Mouse (Mus musculus) 3T3-L1 (cell line): ENCODE measurements around the gene Egfem1.

Source experiments
- DNase-seq: peaks from one replicate; pipeline ENCODE4 v3.0.0-alpha.2; 2015; ENCODE audit warnings: low read depth, low spot score

Egfem1 gene

GRCm38 (mm10) chr3:29081952-29082295 lies at the start of gene Egfem1:
Egfem1 (plus strand) TSS chr3:29082023.
- no peak for DNase-seq

- DNase-seq = no peak
These were observed 48.7 kb upstream of the Egfem1 start for GRCm38 (mm10) chr3:29033107-29033506.

DNA sequence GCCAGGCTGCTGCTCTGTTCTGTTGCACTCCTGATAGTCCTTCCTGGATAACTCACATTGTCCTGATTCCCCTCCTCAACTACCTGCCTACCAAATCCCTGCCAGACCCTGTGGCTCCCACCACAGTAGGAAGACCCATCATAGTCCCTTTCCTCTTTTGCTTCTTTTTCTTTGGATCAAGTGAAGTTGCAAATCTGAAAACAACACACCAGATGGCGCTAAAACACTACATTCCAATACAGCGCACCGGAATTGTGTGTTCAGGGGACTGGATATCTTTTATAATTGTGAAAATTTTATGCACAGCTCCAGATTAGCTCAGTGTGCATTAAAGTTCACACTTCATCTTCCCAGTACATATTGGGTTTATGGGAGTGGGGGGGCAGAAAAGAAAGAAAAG lies 45.7 kb upstream of the Egfem1 start:
- peak; percentile 60 for DNase-seq

DNA sequence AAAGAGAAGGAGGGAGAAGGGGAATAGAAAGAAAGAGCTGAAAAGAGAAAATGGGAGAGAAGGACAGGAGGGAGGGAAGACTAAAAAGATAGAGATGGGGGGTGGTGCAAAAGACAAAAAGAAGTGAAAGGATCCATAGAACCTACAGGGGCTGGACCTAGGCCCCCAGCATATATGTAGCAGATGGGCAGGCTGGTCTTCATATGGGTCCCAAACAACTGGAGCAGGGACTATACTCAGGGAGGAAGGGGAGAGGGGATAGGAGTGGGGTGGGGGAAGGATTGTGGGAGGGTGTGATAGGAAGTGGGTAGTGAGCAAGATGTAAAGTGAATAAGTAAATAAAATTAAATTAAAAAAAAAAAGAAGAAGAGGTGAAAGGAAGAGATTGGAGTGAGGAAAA lies 45.2 kb upstream of the Egfem1 start:
- DNase-seq = no peak

DNA sequence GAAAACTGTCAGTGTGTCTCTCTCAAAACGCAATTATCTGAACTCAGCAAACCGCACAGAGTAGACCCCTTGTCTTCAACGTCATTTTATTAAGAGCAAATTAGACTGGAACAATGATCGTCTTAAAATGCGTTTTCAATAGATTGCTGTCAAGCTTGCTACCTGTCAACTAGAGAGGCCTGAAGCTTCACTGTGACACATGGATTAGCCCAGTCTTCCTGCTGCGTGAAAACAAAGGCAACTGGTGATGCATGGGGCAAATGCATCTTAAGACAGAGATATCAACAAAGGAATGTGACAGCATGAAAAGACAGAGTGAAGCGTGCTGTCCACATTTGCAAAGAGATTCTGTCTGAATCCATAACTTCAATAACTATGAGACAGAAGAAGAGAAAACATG lies 41.8 kb upstream of the Egfem1 start:
- no peak for DNase-seq

- DNase-seq = no peak
These were observed 35.5 kb upstream of the Egfem1 start for GRCm38 (mm10) chr3:29046281-29046680.

DNA sequence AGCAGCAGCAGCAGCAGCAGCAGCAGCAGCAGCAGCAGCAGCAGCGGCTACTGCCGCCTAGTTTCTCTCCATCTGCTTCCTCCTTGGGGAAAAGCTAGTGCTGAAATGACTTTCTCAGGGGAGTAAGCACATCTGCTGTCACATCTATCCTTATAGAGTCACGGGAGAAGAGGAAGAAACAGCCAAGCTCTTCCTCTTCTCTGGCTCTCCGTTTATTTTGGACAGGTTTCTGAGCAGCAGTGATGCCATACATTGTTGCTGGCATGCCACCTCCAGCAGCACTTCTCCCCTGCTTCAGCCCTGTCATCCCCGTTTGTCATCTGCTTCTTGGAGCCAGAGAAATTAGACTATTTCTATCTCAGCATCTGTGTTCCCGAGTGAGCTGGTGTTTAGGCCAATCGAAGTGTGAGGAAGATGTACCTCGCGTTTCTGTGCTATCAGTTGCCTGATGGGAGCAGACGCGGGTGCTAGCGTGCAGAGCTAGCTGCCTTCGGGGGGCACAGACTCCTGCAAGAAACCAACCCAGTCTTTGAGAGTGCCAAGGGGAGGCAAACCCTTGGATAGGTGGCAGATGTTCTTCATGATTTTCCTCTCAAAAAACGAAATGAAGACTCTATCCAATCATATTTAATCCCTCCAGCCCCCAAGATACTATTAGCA lies 34.4 kb upstream of the Egfem1 start:
- DNase-seq = no peak

- DNase-seq = no peak
These were observed 18.7 kb upstream of the Egfem1 start for GRCm38 (mm10) chr3:29063156-29063555.

GRCm38 (mm10) chr3:29068428-29069098 lies 13.3 kb upstream of the Egfem1 start:
- DNase-seq = no peak

DNA sequence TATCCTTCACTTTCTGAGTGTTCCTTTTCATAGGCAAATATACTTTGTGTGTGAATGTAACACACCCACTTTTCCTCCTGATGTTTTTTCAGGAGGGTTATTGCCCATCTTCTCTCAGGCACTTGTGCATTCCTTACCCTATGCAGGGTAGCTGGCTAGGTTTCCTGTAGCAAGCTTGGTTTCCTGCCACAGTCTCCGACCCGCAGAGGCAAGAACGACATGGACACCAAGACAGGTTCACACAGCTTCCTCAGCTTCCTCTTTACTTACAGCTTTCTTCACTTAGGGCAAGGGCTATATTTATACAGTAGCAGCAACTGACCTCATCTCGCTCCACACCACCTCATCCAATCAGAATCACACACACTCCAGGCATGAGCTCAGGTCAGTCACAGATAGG lies 10.5 kb upstream of the Egfem1 start:
- no peak for DNase-seq

DNA sequence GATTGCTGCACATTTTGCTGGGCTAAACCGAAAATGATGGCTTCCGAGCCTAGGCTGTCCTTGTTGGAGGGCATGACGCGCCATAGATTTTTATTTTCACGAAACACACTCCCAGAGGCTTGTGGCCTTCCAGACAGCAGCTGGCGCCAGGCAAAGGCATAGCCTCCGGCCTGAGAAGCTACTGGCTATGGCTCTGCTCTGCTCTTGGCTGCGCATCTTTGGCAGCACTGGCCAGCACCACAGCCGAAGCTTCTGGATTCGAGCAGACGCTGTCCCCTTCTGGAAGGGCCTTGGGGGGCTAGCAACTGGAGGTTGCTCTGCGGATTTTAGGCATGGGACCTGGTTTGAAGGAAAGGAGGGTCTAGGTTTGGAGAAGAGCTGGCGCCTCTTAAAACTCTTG lies 306 bp upstream of the Egfem1 start:
- no peak for DNase-seq

DNA sequence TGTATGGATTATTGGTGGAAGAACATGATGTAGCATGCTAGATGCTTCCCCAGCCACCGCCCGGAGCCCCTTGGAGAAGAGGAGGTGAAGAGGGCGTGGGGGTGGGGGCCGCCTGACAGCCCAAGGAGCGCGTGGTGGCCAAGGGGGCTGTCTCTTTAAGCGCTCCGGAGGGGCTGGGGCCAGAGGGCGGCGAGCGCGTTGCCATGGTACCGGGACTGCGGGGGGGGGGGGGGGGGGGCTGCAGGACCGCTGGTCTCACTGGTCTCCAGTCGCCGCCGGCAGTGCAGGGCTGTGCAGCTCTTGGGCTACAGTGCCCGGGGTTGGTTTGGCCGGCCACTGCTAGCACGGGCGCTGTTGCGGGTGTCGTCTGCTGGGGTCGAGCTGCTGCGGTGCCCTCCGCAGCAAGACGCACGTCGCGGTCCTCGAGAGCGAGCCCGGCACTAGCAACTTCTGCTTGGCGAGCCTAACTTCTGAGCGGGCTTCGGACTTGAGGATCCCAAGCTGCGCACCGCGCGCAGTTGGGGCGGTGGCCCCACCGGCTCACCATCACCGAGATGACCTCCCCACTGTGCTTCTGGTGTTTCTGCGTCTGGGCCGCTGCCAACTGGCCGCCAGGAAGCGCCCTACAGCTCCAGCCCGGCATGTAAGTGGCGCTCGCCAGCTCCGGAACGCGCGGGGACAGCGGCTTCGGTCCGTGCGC lies 623 bp downstream of the Egfem1 start:
- no peak for DNase-seq

GRCm38 (mm10) chr3:29082996-29083350 lies 1.1 kb downstream of the Egfem1 start:
- DNase-seq = no peak

DNA sequence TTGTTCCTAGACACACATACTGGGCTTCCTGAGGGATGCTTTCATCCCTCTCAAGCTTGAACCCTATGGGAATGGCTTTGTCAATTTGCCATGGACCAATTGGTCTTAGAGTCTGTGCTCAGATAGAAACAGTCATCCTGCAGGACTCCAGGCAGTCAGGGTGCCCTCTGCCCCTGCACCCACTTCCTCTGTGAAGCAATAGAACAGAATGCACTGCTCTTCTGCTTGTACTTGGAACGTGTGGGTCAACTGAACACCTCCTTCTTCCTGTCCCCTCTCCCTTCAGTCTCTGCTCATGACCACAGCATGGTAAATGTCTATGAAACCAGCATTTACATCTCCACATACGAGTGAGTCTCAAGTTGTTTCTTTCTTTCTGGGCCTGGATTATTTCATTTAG lies 16.6 kb downstream of the Egfem1 start:
- DNase-seq = no peak

DNA sequence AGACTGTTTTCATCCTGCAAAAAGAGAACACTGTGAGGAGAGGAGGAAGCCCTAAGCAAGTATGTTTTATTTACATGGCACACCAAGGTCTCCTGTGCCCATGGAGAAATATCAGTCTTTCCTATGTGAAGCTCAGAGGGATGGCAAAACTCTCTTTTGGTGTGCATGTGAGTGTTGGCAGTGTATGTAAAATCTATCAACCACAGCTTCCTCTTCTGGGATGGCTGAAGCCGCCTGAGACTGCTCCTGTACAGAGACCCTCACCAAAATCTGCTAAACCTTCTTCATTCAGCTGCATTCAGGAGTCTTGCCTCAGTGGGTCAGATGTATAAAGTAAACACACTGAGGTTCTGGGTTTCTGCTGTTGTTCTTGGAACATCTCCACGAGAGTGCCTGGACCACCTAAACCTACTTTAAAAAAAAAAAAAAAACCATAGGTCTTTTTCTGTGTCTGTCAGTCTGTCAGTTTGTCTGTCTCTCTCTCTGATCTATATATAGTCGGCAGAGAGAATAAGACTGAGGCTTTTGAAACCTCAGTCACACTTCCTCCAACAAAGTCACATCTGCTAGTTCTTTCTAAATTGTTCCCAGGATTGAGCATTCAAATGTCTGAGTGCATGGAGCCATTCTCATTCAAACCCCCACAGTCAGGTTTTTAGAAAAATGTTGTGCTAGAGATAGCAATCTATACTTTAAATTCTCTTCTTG lies 24.3 kb downstream of the Egfem1 start:
- DNase-seq = no peak

- no peak for DNase-seq
These were observed 25.3 kb downstream of the Egfem1 start for GRCm38 (mm10) chr3:29107134-29107533.

DNA sequence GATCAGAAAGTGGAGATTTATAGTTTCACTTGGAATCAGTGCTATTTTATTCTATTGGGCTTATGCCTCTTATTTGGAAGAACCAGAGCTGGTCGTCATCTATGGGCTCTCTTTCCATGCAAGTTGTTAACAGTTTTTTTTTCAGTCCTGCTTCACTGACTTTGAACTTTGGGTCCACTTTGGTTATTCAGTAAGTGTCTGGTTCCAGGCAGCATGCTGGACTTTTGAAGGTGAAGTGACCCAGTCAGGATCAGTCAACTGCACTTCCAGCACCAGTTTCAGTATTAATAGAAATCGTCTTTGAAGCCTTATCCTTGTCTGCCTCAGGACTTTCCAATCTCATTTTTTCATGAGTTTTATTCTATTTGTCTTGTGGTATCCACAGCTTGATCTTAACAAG lies 28.5 kb downstream of the Egfem1 start:
- no peak for DNase-seq

DNA sequence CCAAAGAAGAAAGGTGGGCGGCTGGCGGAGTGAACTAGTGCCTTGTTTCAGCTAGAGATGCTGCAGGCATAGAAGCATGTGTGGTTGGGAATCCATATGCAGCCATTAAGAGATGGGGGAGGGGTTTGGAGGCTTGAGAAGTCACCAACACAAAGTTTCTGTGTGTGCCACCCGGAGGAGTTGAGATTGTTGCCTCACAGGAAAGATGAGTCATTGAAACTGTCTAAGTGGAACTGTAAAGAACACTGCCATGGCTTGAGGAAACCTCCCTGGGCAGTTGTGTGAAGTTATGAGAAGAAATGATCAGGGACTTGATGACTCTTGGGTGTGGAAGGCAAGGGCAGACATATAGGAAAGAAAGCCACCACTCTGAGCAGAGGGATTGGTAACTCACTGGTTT lies 32.7 kb downstream of the Egfem1 start:
- DNase-seq = no peak

GRCm38 (mm10) chr3:29117379-29117778 lies 35.6 kb downstream of the Egfem1 start:
- no peak for DNase-seq

GRCm38 (mm10) chr3:29122556-29122955 lies 40.7 kb downstream of the Egfem1 start:
- DNase-seq = no peak

DNA sequence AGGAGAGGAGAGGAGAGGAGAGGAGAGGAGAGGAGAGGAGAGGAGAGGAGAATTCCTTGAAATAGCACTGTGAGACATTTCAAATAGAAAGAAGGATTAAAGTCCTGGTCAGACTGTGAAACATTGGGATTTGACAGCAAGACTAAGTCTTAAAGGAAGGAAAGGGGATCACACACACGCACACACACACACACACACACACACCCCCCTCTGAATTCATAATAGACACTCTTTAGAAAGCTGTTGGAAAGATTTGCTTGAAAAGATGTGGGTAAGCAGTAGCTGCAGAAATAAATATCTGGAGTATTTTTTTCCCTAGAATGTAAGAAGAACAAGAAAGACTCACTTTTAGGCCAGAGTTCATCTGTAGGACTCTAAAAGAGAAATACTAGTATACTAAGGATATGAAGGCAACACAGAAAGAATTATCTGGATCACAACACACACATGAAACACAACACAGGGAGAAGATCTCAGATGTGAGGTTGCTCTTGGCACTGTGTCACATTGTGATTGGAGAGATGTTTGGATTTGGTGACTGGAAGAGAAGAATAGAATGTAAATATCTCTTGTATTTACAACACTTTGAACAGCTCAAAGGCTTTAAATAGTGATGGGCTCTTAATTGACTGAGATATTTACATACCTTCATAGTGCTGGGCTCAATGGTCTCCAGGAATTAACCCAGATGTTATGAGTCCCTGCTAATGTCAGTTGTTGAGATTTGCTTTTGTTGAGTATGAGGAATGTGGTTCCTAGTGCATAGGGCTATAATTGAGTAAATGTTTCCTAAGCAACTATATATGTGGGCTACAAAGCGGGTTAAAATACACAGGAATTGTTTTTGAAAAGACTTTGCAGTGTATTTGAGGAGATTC lies 50.5 kb downstream of the Egfem1 start:
- no peak for DNase-seq

- DNase-seq = no peak
These were observed 52.7 kb downstream of the Egfem1 start for GRCm38 (mm10) chr3:29134509-29134908.
